Mouse (Mus musculus): ENCODE measurements at regions not wholly inside any gene's neighbourhood (a gene's known extent, or its start where the extent isn't known, plus 50 kb on each side); places are given as distances from the start of the nearest gene placed in this dataset. TPM values are rescaled to one million over a fixed set of nuclear protein-coding genes. Genes with fewer than 3 reads are reported as not detected.

DNA sequence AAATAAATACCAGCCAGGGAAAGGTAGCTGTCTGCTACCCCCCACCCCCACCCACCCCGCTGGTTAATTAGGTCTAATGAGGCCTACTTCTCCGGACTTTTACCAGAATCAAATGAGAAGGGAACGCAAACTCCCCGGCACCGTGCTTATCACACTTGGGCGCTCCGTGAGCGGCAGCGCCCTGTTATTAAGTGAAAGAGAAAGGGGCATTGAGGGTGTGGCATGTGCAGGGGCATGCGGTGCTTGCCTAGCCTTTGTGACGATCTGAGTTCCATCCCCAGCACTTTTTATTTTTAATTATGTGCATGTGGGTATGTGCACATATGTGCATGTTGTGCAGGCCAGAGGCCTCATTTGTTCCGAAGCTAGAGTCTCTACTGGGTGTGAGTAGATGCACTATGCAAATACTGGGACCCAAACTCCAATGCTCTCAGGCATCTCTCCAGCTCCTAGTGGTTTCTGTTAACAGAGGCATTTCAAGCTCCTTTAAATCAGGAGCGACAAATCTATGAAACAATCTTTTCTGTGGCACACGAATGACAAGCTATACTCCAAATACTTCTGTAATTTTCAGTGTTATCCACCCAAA is 57.8 kb upstream of the Peli1 start:
- peak; percentile 35 for DNase-seq (ENCODE audit: low spot score)
- WGBS: 70% methylated on average over 14 of the region's 14 CpGs
- Histone ChIP-seq H3K27me3 (ENCODE audit: control insufficient read depth, insufficient read depth, low read length) (no peaks in the 10 kb centered on the region), H3K9ac (ENCODE audit: low read length) (no peak overlapping the region), H3K4me1 (replicated peaks; ENCODE audit: control insufficient read depth, insufficient read depth) (0 out of 2 replicates have a peak, but pooled peaks cover 3% of the 10 kb centered on the region), H3K36me3 (ENCODE audit: control insufficient read depth, insufficient read depth, low read length) (no peaks in the 10 kb centered on the region), H3K4me2 (replicated peaks; ENCODE audit: low read depth) (no peak overlapping the region), H3K4me3 (ENCODE audit: low read depth, low read length) (no peak overlapping the region), H3K9me3 (ENCODE audit: control insufficient read depth, low read length) (no peaks in the 10 kb centered on the region), H3K27ac (replicated peaks) (no peak overlapping the region)
- peak; percentile 49; the same call in 1 of the 2 replicates for ATAC-seq (ENCODE audit: low FRiP score, low TSS enrichment)
- no peak for TF ChIP-seq CTCF (IDR thresholded peaks at IDR 0.05; ENCODE audit: low read depth)

DNA sequence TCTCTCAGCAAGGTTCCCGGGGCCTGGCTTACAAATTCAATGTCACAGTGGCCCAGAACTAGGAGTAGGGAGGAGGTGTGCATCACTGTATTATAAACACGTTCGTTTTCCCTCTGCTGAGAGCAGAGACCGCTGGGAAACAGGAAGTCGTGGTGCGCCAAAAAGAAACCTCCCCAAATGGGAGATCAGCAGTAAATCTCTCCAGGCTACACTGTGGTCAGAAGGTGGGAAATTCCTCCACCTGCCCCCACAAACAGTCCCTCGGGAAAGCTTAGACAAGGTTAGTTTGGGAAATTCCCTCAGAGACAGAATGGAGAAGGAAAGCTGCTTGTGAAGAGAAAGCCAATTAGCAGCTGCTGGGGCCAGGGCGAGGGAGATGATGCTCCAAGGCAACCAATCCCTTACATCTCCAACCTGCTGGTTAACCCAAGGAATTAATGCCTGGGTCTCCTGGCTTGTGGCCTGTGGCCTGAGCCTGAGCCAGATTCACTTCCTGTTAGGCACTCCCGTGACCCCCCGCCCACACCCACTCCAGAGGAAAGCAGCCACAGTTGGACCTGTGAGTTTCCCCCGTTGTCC is 57.2 kb upstream of the Peli1 start:
- no peak overlapping the region; the same call in 1 of the 2 replicates for H3K27ac ChIP-seq (replicated peaks)
- 0 out of 2 replicates have a peak, but pooled peaks cover 3% of the 10 kb centered on the region for H3K4me1 ChIP-seq (replicated peaks; ENCODE audit: control insufficient read depth, insufficient read depth)
- TF ChIP-seq CTCF (IDR thresholded peaks at IDR 0.05; ENCODE audit: low read depth) (no peak), EP300 (optimal IDR thresholded peaks at IDR 0.05) (no peak)
- 33% methylated on average over 11 of the region's 11 CpGs for WGBS
- no peaks in the 10 kb centered on the region for H3K36me3 ChIP-seq (ENCODE audit: control insufficient read depth, insufficient read depth, low read length)
- DNase-seq (ENCODE audit: low spot score) (peak; percentile 45), ATAC-seq (ENCODE audit: low FRiP score, low TSS enrichment) (peak; percentile 64)
- H3K4me2 ChIP-seq (replicated peaks; ENCODE audit: low read depth): 0 out of 2 replicates have a peak overlapping the region, but pooled peaks have one; percentile 9
- H3K9me3 ChIP-seq (ENCODE audit: control insufficient read depth, low read length): no peaks in the 10 kb centered on the region
- no peak overlapping the region for H3K9ac ChIP-seq (ENCODE audit: low read length)
- no peak overlapping the region for H3K4me3 ChIP-seq (ENCODE audit: low read depth, low read length)
- no peaks in the 10 kb centered on the region for H3K27me3 ChIP-seq (ENCODE audit: control insufficient read depth, insufficient read depth, low read length)

DNA sequence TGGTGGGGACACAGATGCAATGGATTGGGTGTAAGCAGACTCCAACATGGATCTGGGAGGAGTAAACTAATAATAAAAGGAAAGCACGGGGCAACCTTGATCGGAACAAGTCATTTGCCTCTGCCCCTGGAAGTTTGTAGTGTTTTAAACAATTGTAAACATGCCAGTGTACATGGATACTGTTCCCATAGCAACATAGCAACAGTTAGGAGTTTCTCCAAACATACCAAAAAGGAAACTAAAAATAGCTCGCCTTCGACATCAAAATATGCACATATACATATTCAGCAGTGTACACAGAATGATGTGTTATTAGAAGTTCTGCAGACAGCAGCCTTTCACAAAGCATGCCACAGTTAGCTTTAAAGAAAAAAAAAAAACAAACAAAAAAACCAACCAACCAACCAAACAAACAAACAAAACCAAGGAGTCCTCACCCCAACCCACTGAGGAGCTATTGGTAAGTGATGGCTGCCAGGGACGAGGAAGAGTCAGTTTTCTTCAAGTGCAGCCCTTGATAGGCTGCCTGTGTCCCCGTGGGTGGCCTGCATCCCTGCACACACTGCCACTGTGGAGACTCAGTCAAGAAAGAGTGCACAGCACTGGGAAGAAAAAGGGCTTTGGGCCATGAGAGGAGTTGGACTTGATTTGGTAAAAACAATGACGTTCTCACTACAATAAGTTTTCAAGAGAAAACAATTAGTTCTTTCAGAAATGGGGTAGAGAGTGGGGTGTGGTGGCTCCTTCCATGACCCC is 54.8 kb upstream of the Peli1 start:
- Histone ChIP-seq H3K9me3 (ENCODE audit: control insufficient read depth, low read length) (no peaks in the 10 kb centered on the region), H3K4me2 (replicated peaks; ENCODE audit: low read depth) (no peak overlapping the region), H3K4me1 (replicated peaks; ENCODE audit: control insufficient read depth, insufficient read depth) (0 out of 2 replicates have a peak, but pooled peaks cover 3% of the 10 kb centered on the region), H3K36me3 (ENCODE audit: control insufficient read depth, insufficient read depth, low read length) (no peaks in the 10 kb centered on the region), H3K9ac (ENCODE audit: low read length) (no peak overlapping the region), H3K27ac (replicated peaks) (peak overlapping the region; percentile 67; the same call in 1 of the 2 replicates), H3K4me3 (ENCODE audit: low read depth, low read length) (no peak overlapping the region), H3K27me3 (ENCODE audit: control insufficient read depth, insufficient read depth, low read length) (no peaks in the 10 kb centered on the region)
- WGBS: 37% methylated on average over 7 of the region's 7 CpGs
- TF ChIP-seq EP300 (optimal IDR thresholded peaks at IDR 0.05): no peak
- TF ChIP-seq CTCF (IDR thresholded peaks at IDR 0.05; ENCODE audit: low read depth): no peak
- DNase-seq (ENCODE audit: low spot score) (no peak), ATAC-seq (ENCODE audit: low FRiP score, low TSS enrichment) (no peak)

DNA sequence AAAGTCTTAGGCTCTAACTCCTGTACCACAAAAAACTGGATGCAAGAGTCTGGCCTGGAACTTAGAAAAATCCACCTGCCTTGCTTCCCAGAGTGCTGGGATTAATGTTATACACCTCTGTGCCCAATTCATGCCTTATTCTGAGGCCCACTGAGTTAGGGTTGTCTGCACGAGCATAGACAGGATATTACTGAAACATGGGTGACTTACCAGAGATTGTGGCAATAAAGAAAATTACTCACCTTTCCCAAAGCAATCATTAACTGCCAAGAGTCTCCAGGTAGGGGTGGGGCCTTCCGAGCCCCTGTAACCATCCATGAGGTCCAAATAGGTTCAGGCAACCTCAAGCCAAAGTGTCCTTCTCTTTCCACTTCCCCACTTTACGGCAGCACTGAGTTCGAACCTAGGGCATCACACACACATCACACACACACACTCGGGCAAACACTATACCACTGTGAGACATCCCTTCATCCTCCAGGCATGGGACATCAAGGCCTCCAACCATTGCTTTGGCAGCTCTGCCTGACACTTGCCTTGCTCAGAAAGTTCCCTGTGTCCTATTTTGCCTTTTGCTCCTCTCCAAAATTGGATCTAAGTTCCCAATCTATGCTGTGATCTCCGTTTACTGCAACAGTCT is 53.7 kb upstream of the Peli1 start:
- H3K4me1 ChIP-seq (replicated peaks; ENCODE audit: control insufficient read depth, insufficient read depth): 0 out of 2 replicates have a peak, but pooled peaks cover 3% of the 10 kb centered on the region
- no peaks in the 10 kb centered on the region for H3K9me3 ChIP-seq (ENCODE audit: control insufficient read depth, low read length)
- H3K27ac ChIP-seq (replicated peaks): no peak overlapping the region
- no peaks in the 10 kb centered on the region for H3K36me3 ChIP-seq (ENCODE audit: control insufficient read depth, insufficient read depth, low read length)
- WGBS: 90% methylated on average over 6 of the region's 6 CpGs
- ATAC-seq (ENCODE audit: low FRiP score, low TSS enrichment) (no peak), DNase-seq (ENCODE audit: low spot score) (no peak)
- H3K27me3 ChIP-seq (ENCODE audit: control insufficient read depth, insufficient read depth, low read length): no peaks in the 10 kb centered on the region
- TF ChIP-seq CTCF (IDR thresholded peaks at IDR 0.05; ENCODE audit: low read depth): no peak
- TF ChIP-seq EP300 (optimal IDR thresholded peaks at IDR 0.05): no peak
- H3K4me3 ChIP-seq (ENCODE audit: low read depth, low read length): no peak overlapping the region
- H3K9ac ChIP-seq (ENCODE audit: low read length): no peak overlapping the region
- H3K4me2 ChIP-seq (replicated peaks; ENCODE audit: low read depth): no peak overlapping the region

DNA sequence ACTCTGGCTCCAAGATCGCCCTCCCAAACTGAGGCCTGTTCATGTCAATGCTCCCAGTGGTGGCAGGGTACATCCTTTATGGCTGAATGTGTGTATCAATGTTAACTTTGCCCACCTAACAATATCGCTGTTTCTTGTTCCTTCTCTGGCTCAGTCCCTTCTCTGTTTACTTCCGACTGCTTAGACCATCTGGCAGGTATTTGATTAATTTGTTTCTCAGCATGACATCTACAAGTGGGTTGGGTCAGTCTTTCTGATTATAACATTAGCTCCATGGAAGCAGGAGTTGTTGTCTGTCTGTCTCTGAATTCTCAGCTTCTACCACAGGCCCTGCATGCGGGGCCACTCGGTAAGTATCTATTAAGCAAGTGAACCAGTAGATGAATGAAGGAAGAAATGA is 49.9 kb upstream of the Peli1 start:
- no peak overlapping the region for H3K4me3 ChIP-seq (ENCODE audit: low read depth, low read length)
- H3K27me3 ChIP-seq (ENCODE audit: control insufficient read depth, insufficient read depth, low read length): no peaks in the 10 kb centered on the region
- H3K4me1 ChIP-seq (replicated peaks; ENCODE audit: control insufficient read depth, insufficient read depth): no peaks in the 10 kb centered on the region
- TF ChIP-seq EP300 (optimal IDR thresholded peaks at IDR 0.05) (no peak), CTCF (IDR thresholded peaks at IDR 0.05; ENCODE audit: low read depth) (no peak)
- no peak overlapping the region for H3K4me2 ChIP-seq (replicated peaks; ENCODE audit: low read depth)
- ATAC-seq (ENCODE audit: low FRiP score, low TSS enrichment) (no peak), DNase-seq (ENCODE audit: low spot score) (no peak)
- no peak overlapping the region for H3K9ac ChIP-seq (ENCODE audit: low read length)
- no peaks in the 10 kb centered on the region for H3K9me3 ChIP-seq (ENCODE audit: control insufficient read depth, low read length)
- no peaks in the 10 kb centered on the region for H3K36me3 ChIP-seq (ENCODE audit: control insufficient read depth, insufficient read depth, low read length)
- 72% methylated on average over 5 of the region's 5 CpGs for WGBS
- no peak overlapping the region for H3K27ac ChIP-seq (replicated peaks)

Small RNA genes in the stretch of these regions (microRNA-seq; reads per million reads assigned to microRNA genes)
- gene Gm23681: not detected
